Mouse (Mus musculus) hindbrain, embryonic 13.5 days (tissue): ENCODE data around the gene Tnnc2. TPM values are rescaled to one million over a fixed set of nuclear protein-coding genes. Genes with fewer than 3 reads are reported as not detected.

Experiments used
- ATAC-seq: fragments of 200-750 bp; cut with Nextera tagmentation; 2 replicates; pipeline ENCODE4 v1.8.0; 2017; ENCODE audit warnings: moderate TSS enrichment; ENCODE audit not compliant: low FRiP score
- H3K27ac ChIP-seq: fragments of 300-500 bp; sonication (generic); 2 replicates; pipeline ENCODE4 v1.5.1; 2015; ENCODE audit warnings: inconsistent platforms, mild to moderate bottlenecking, moderate library complexity
- H3K27me3 ChIP-seq: fragments of 300-500 bp; sonication (generic); 2 replicates; pipeline ENCODE4 v1.6.1; 2015; ENCODE audit warnings: mild to moderate bottlenecking, inconsistent platforms
- H3K36me3 ChIP-seq: fragments of 300-500 bp; sonication (generic); 2 replicates; pipeline ENCODE4 v1.6.1; 2015; ENCODE audit warnings: mild to moderate bottlenecking, inconsistent platforms
- H3K4me1 ChIP-seq: fragments of 300-500 bp; sonication (generic); replicated peaks from 2 replicates; pipeline ENCODE4 v1.6.1; 2015; ENCODE audit warnings: inconsistent platforms
- H3K4me2 ChIP-seq: fragments of 300-500 bp; sonication (generic); 2 replicates; pipeline ENCODE4 v1.6.1; 2015; ENCODE audit warnings: inconsistent platforms, mild to moderate bottlenecking, moderate library complexity
- H3K4me3 ChIP-seq: fragments of 300-500 bp; sonication (generic); 2 replicates; pipeline ENCODE4 v1.5.1; 2015; ENCODE audit warnings: mild to moderate bottlenecking, inconsistent platforms
- H3K9ac ChIP-seq: fragments of 300-500 bp; sonication (generic); 2 replicates; pipeline ENCODE4 v1.6.1; 2015; ENCODE audit warnings: mild to moderate bottlenecking, inconsistent platforms
- H3K9me3 ChIP-seq: fragments of 300-500 bp; sonication (generic); 2 replicates; pipeline ENCODE4 v1.6.1; 2016; ENCODE audit warnings: inconsistent platforms
- WGBS: fragments of 180-500 bp; shearing (Covaris S2); methylation state at CpG from one replicate; pipeline ENCODE4 v1.1.7; 2015; 5-methylcytosine and 5-hydroxymethylcytosine counted together
- polyA plus RNA-seq: library from polyadenylated mRNA; unstranded; fragments of >200 nt; fragmentation: Nextera tagmentation; extraction: Ambion mirVana; gene quantifications from 2 replicates; pipeline ENCODE4 v1.2.1, GENCODE M21; 2015

Gene Tnnc2
- polyA plus RNA-seq, 1 experiment from 2014 or later, result 3.9 TPM

- no peak for ATAC-seq
- Histone ChIP-seq H3K4me2 (no peak overlapping the region), H3K4me3 (no peak overlapping the region), H3K4me1 (peaks cover 4% of the 10 kb centered on the region; the same call in 1 of the 2 replicates), H3K36me3 (peaks cover 75% of the 10 kb centered on the region), H3K27ac (no peak overlapping the region), H3K9me3 (no peaks in the 10 kb centered on the region), H3K27me3 (no peaks in the 10 kb centered on the region), H3K9ac (no peak overlapping the region)
- WGBS, result 86% methylated on average over 3 of the region's 3 CpGs
Observed at GRCm38 (mm10) chr2:164793236-164793635, 13.5 kb upstream of the Tnnc2 start.

DNA sequence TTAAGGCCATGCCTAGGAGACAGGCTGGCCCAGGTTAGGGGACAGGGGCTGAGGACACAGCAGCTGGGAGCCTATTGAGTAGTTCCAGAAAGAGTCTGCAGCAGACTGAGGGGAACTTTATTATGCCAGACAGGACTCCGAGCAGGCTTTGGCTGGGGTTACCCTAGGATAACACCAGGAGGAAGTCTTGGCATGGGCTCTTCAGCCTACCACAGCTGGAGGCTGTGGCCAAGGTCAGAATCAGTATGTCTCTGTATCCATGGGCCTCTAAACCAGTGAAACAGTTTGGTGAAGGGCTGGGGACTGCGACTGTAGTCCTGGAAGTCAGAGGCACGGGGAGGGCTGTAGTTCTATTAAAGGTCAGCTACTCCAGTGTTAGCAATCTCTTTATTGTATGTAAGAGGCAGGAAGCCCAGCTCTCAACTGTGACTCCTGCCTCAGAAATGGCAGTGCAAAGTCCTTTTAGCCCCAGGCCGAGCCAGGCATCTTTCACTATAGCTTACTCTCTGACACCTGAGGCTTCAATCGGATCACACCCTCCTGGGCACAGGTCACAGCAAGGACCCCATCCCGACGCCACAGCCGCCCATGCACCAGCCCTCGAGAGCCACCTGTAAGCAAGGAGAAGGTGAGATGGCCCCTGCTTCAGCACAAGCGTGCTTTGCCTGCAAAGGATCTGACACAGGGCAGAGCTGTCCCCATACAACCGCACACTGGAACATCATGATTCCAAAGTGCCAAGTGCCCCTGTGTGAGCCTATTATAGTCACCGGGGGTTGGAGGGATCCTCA, 12.8 kb upstream of the Tnnc2 start:
- no peak overlapping the region for H3K4me3 ChIP-seq
- H3K27me3 ChIP-seq, result no peaks in the 10 kb centered on the region
- no peak overlapping the region for H3K27ac ChIP-seq
- no peaks in the 10 kb centered on the region for H3K9me3 ChIP-seq
- H3K4me2 ChIP-seq, result no peak overlapping the region
- 94% methylated on average over 12 of the region's 12 CpGs for WGBS
- H3K36me3 ChIP-seq, result peaks cover 68% of the 10 kb centered on the region
- H3K4me1 ChIP-seq, result peaks cover 8% of the 10 kb centered on the region; the same call in 1 of the 2 replicates
- ATAC-seq, result no peak
- no peak overlapping the region; the same call in 1 of the 2 replicates for H3K9ac ChIP-seq

DNA sequence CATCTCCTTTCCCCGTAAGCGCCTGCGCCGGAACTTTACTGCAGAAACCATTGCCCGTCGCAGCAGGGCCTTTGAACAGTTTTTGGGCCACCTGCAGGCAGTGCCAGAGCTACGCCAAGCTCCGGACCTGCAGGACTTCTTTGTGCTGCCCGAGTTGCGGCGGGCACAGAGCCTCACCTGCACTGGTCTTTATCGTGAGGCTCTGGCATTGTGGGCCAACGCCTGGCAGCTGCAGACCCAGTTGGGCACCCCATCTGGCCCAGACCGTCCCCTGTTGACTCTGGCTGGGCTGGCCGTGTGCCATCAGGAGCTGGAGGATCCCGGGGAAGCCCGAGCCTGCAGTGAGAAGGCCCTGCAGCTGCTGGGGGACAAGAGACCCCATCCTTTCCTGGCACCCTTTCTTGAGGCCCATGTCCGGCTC, 12.1 kb upstream of the Tnnc2 start:
- Histone ChIP-seq H3K4me2 (no peak overlapping the region), H3K9me3 (no peaks in the 10 kb centered on the region), H3K27me3 (no peaks in the 10 kb centered on the region), H3K9ac (no peak overlapping the region), H3K4me3 (no peak overlapping the region), H3K27ac (peak overlapping the region; percentile 30; the same call in 1 of the 2 replicates), H3K36me3 (peaks cover 63% of the 10 kb centered on the region), H3K4me1 (peaks cover 13% of the 10 kb centered on the region)
- WGBS, result 88% methylated on average over 18 of the region's 18 CpGs
- no peak for ATAC-seq

GRCm38 (mm10) chr2:164790451-164790850, 10.7 kb upstream of the Tnnc2 start:
- WGBS, result 84% methylated on average over 4 of the region's 4 CpGs
- Histone ChIP-seq H3K4me2 (no peak overlapping the region), H3K9me3 (no peaks in the 10 kb centered on the region), H3K4me1 (peaks cover 24% of the 10 kb centered on the region), H3K9ac (no peak overlapping the region), H3K36me3 (peaks cover 49% of the 10 kb centered on the region), H3K27ac (no peak overlapping the region), H3K27me3 (no peaks in the 10 kb centered on the region), H3K4me3 (no peak overlapping the region)
- ATAC-seq, result no peak

- ATAC-seq, result no peak
- Histone ChIP-seq H3K27ac (no peak overlapping the region), H3K4me3 (no peak overlapping the region), H3K4me1 (peaks cover 33% of the 10 kb centered on the region), H3K9me3 (no peaks in the 10 kb centered on the region), H3K36me3 (peaks cover 33% of the 10 kb centered on the region), H3K27me3 (0 out of 2 replicates have a peak, but pooled peaks cover 6% of the 10 kb centered on the region), H3K4me2 (no peak overlapping the region), H3K9ac (peak overlapping the region; percentile 35)
- 75% methylated on average over 4 of the region's 4 CpGs for WGBS
Observed at GRCm38 (mm10) chr2:164788411-164788810, 8.6 kb upstream of the Tnnc2 start.

- 81% methylated on average over 10 of the region's 10 CpGs for WGBS
- H3K27me3 ChIP-seq, result 0 out of 2 replicates have a peak, but pooled peaks cover 6% of the 10 kb centered on the region
- H3K36me3 ChIP-seq, result peaks cover 27% of the 10 kb centered on the region
- no peak for ATAC-seq
- H3K4me1 ChIP-seq, result peaks cover 33% of the 10 kb centered on the region
- H3K9ac ChIP-seq, result no peak overlapping the region
- no peak overlapping the region for H3K27ac ChIP-seq
- no peak overlapping the region for H3K4me2 ChIP-seq
- H3K4me3 ChIP-seq, result no peak overlapping the region
- no peaks in the 10 kb centered on the region for H3K9me3 ChIP-seq
Observed at GRCm38 (mm10) chr2:164787779-164788178, 8.0 kb upstream of the Tnnc2 start.

DNA sequence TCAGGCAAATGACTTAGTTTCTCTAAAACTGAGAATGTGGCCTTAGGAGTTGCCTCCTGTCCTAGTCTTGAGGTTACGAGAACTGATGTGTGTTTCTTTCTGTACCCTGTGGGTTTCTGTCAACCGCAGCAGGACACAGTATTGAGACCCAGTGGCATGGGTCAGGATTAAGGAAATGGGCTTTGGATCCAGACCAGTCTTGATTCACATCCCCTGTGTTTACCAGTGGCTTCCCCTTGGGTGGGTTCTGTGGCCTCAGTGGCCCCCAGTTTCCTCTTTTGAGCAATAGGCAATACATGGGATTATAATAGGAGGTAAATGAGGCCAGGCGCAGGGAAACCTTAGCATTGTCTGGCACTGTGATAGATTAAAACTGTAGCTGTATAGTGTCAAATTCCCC, 7.3 kb upstream of the Tnnc2 start:
- H3K27me3 ChIP-seq, result 0 out of 2 replicates have a peak, but pooled peaks cover 6% of the 10 kb centered on the region
- no peaks in the 10 kb centered on the region for H3K9me3 ChIP-seq
- H3K4me3 ChIP-seq, result peak overlapping the region; percentile 66
- no peak overlapping the region; the same call in 1 of the 2 replicates for H3K9ac ChIP-seq
- no peak for ATAC-seq
- H3K4me1 ChIP-seq, result peaks cover 33% of the 10 kb centered on the region
- peak overlapping the region; percentile 91 for H3K4me2 ChIP-seq
- no peak overlapping the region for H3K27ac ChIP-seq
- peaks cover 19% of the 10 kb centered on the region for H3K36me3 ChIP-seq
- 88% methylated on average over 3 of the region's 3 CpGs for WGBS

DNA sequence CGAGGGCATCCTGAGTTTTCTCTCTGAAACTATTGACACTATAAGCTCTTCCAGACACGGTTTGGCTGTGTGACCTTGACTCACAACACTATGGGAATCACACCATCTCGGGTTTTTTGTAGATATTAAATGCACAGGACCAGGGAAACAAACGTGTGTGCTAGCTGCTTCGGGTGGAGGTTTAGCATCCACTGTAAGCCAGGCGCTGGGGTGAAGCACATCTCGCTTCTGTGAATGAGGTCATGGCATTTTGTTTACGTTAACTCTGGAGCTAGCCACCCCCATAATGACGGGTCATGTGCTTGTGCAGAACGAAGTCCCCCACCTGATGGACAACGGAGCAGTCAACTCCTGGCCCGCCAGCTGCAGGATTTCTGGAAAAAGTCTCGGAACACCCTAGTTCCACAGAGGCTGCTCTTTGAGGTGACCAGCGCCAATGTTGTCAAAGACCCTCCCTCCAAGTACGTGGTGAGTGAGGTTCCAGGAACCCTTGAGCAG, 6.7 kb upstream of the Tnnc2 start:
- Histone ChIP-seq H3K4me2 (peak overlapping the region; percentile 91), H3K9ac (peak overlapping the region; percentile 82), H3K27me3 (0 out of 2 replicates have a peak, but pooled peaks cover 6% of the 10 kb centered on the region), H3K27ac (peak overlapping the region; percentile 69; the same call in 1 of the 2 replicates), H3K36me3 (peaks cover 13% of the 10 kb centered on the region), H3K4me3 (peak overlapping the region; percentile 66), H3K4me1 (peaks cover 33% of the 10 kb centered on the region), H3K9me3 (no peaks in the 10 kb centered on the region)
- 10% methylated on average over 15 of the region's 15 CpGs for WGBS
- ATAC-seq, result no peak; the same call in 1 of the 2 replicates

DNA sequence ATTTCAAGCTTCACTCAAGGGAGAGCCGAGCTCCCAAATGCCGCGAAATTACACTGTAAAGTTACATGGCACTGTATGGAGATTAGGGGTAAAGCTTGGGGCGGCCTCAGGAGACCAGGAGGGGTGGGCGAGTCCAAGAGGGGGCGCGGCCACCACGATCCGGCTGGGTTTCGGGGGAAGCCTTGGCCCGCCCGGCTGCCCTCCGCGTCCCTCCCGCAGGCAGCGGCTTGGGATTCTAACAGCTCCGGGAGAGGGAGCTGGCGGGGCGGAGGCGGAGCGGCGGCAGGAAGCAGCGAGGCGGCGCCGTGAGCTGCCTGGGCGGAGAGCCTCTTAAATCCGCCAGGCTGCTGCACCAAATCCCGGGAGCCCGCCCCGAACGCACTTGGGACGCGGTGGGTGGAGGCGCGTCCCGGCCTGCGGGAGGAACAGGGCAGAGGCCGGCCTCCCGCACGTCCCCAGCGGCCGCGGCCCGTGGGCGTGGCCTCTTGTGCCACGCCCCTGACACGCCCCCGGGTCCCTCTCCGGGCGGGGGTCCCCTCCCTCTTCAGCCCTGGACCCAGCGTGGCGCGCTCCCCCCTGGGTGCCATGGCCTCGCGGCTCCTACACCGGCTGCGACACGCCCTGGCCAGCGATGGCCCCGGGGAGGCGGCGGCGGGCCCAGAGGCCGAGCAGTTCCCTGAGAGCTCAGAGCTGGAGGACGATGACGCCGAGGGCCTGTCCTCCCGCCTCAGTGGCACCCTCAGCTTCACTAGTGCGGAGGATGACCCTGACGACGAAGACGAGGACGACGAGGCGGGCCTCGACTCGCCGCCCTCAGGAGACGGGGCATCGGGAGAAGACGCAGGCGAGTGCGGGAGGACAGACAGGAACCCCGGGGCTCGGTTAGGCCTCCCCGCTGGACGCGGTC, 6.0 kb upstream of the Tnnc2 start, which contains the start of gene Snx21:
Snx21 (plus strand) TSS at position 343 of the 907 bp plus-strand sequence.
- H3K27ac ChIP-seq, result peak within 1 kb of the TSS; percentile 69
- ATAC-seq, result peak; percentile 86
- peak within 1 kb of the TSS; percentile 91 for H3K4me2 ChIP-seq
- peak within 1 kb of the TSS; percentile 82 for H3K9ac ChIP-seq
- 0 out of 2 replicates have a peak, but pooled peaks cover 6% of the 10 kb centered on the region for H3K27me3 ChIP-seq
- no peaks in the 10 kb centered on the region for H3K9me3 ChIP-seq
- peaks cover 6% of the 10 kb centered on the region; the same call in 1 of the 2 replicates for H3K36me3 ChIP-seq
- under 1% methylated on average over 87 of the region's 89 CpGs for WGBS
- peaks cover 33% of the 10 kb centered on the region for H3K4me1 ChIP-seq
- peak within 1 kb of the TSS; percentile 66 for H3K4me3 ChIP-seq

DNA sequence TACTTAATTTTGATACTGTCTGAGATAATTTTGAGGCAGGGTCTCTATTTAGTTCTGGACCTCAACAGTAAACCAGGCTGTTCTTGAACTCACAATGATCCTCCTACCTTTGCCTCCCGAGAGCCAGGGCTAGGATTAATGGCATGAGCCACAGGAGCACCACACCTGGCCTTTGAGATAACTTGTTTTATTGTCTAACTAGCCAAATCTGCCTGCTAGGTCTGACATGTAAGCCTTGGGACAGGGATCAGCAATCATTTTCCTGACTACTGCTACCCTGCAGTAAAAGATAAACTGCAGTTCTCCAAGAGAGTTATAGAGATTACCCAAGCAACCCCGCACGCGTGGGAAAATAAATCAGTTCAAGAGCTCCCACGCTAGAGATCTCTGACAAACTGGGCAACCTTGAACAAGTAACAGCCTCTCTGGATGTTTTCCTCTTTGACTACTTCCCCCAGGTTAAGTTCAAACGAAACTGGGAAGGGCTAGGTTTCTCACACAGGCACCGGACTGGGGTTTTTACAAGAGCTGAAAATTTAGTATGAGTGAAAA, 5.2 kb upstream of the Tnnc2 start:
- Histone ChIP-seq H3K9ac (peak overlapping the region; percentile 82), H3K27ac (no peak overlapping the region), H3K36me3 (0 out of 2 replicates have a peak, but pooled peaks cover 3% of the 10 kb centered on the region), H3K4me1 (peaks cover 33% of the 10 kb centered on the region), H3K4me2 (peak overlapping the region; percentile 91), H3K27me3 (0 out of 2 replicates have a peak, but pooled peaks cover 6% of the 10 kb centered on the region), H3K9me3 (no peaks in the 10 kb centered on the region), H3K4me3 (peak overlapping the region; percentile 66)
- ATAC-seq, result no peak
- WGBS, result 15% methylated on average over 7 of the region's 7 CpGs

- Histone ChIP-seq H3K9ac (no peak overlapping the region), H3K27me3 (0 out of 2 replicates have a peak, but pooled peaks cover 9% of the 10 kb centered on the region), H3K4me2 (no peak overlapping the region), H3K36me3 (0 out of 2 replicates have a peak, but pooled peaks cover 2% of the 10 kb centered on the region), H3K4me1 (peaks cover 33% of the 10 kb centered on the region), H3K27ac (no peak overlapping the region), H3K4me3 (no peak overlapping the region), H3K9me3 (no peaks in the 10 kb centered on the region)
- no peak for ATAC-seq
- WGBS, result 79% methylated on average over 7 of the region's 7 CpGs
Observed at GRCm38 (mm10) chr2:164783926-164784581, 4.3 kb upstream of the Tnnc2 start.
